Mouse (Mus musculus) neural tube, embryonic 11.5 days (tissue): ENCODE measurements around the gene Map1s. TPM values are rescaled to one million over a fixed set of nuclear protein-coding genes. Genes with fewer than 3 reads are reported as not detected.

ENCODE experiments used
- microRNA counts: library from miRNA; unstranded; fragments of <30 nt; microRNA quantifications from one replicate; lab custom pipeline; 2015
- microRNA-seq: library from miRNA; unstranded; fragments of <30 nt; microRNA quantifications from one replicate; pipeline ENCODE4, GENCODE M21; 2016
- polyA plus RNA-seq: library from polyadenylated mRNA; unstranded; fragments of >200 nt; fragmentation: Nextera tagmentation; extraction: Ambion mirVana; gene quantifications from 2 replicates; pipeline ENCODE4 v1.2.1, GENCODE M21; 2014

Map1s gene
- polyA plus RNA-seq, 1 experiment from 2014 or later = 47.1 TPM

MicroRNAs encoded within 50 kb of the gene (microRNA counts, 519-probe panel; counts per million panel counts)
- microRNA mmu-miR-1969 (lab: Ali Mortazavi, UCI) = 171 counts per million, percentile 57 among the panel's probes with 10 or more counts

Small RNA genes lying within 50 kb of the gene (microRNA-seq; reads per million reads assigned to microRNA genes)
- gene Mir1969 (9.1 reads per million, percentile 20 among the genes with 10 or more reads in this experiment), gene Mir7067 (not detected)

Other genes starting within 250 kb of the Map1s start
- gene Pgpep1, start 245.5 kb upstream of the Map1s start, polyA plus RNA-seq = 246 and 268 TPM in 2 replicates
- 298 and 301 TPM in 2 replicates for gene Lsm4, start 232.7 kb upstream of the Map1s start, polyA plus RNA-seq
- gene Jund, start 207.0 kb upstream of the Map1s start, polyA plus RNA-seq = 167 and 171 TPM in 2 replicates
- gene Iqcn, start 202.5 kb upstream of the Map1s start, polyA plus RNA-seq = not detected in 2 replicates
- gene Gm3336, start 187.4 kb upstream of the Map1s start, polyA plus RNA-seq = not detected in 2 replicates
- 0.42 TPM in 1 of 2 replicates, not detected in the other for gene Pde4c, start 182.2 kb upstream of the Map1s start, polyA plus RNA-seq
- 97.9 and 111 TPM in 2 replicates for gene Rab3a, start 151.3 kb upstream of the Map1s start, polyA plus RNA-seq
- 40.7 and 41.3 TPM in 2 replicates for gene Mpv17l2, start 145.0 kb upstream of the Map1s start, polyA plus RNA-seq
- 52.4 and 54.7 TPM in 2 replicates for gene Pik3r2, start 129.2 kb upstream of the Map1s start, polyA plus RNA-seq
- 10.5 and 14.7 TPM in 2 replicates for gene Mast3, start 100.9 kb upstream of the Map1s start, polyA plus RNA-seq
- gene Il12rb1, start 97.5 kb upstream of the Map1s start, polyA plus RNA-seq = not detected in 2 replicates
- 8.8 and 10.2 TPM in 2 replicates for gene Arrdc2, start 66.2 kb upstream of the Map1s start, polyA plus RNA-seq
- 14.0 and 14.1 TPM in 2 replicates for gene Kcnn1, start 42.7 kb upstream of the Map1s start, polyA plus RNA-seq
- gene Ccdc124, start 32.0 kb upstream of the Map1s start, polyA plus RNA-seq = 152 and 155 TPM in 2 replicates
- 0.87 and 1.1 TPM in 2 replicates for gene Slc5a5, start 13.2 kb upstream of the Map1s start, polyA plus RNA-seq
- 3,152 and 3,217 TPM in 2 replicates for gene Rpl18a, start 8.5 kb upstream of the Map1s start, polyA plus RNA-seq